Comparison of ENCODE assay signal across 10 mouse cellular contexts in the genomic region with DNA sequence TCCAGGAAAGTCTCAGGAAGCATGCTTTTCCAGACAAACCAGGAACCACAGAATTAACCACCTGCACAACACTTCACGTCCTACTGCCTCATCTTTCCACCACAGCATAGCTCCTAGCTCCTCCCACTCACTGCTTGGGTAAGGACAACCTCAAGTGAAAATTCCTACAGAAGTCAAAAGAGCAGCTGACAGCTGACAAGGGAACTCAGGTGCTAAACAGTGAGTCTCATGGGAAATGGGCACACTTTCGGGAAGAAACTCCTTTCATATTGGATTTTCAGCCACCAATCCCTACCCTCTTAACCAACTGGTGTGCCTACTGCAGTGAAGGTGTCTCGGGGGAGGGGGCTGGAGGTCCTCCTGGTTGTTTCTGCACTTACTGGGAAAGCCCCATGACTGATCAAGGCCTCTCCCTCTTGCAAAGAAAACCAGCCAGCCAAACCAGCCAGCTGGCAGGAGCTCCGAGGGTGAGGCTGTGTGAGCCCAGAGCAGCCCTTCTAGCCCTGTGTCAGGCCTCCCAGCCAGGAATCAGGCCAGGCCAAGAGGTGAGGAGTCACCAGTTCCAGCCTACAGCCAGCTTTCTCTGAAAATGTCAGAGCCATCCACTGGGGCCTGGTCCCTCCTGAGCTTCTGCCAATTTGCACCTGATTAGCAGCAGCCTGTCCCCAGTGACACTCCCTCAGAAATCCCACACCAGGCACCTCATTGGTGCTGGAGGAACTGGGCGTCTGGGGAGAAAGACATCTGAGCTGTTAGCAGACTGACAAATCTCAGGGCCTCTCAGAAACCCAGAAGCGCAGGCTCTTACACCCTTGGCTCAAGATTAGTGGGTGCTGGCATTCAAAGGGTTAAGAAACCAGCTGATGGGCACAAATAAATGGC. TPM values are rescaled to one million over a fixed set of nuclear protein-coding genes. Genes with fewer than 3 reads are reported as not detected.
DNase-seq lines count a peak whose midpoint lies in the region; ATAC-seq lines count a peak whose summit lies in the region.
"Had no signal": no experiment of that assay in that cellular context is flagged by ENCODE, and none has a peak within 500 bp of the region (broad histone marks: within the 10 kb centered on the region; RNA-seq: fewer than 3 reads in every experiment).

No protein-coding gene starts in this region.

- H3K4me2 ChIP-seq in hindbrain, embryonic 16.5 days (ENCODE audit: low read length), result no peak overlapping the region
- H3K4me2 ChIP-seq in hindbrain, embryonic 14.5 days (replicated peaks), result no peak overlapping the region
- no peak overlapping the region for H3K4me2 ChIP-seq in heart, embryonic 15.5 days
- no peak overlapping the region for H3K4me2 ChIP-seq in midbrain, embryonic 15.5 days

- H3K36me3 ChIP-seq in hindbrain, embryonic 16.5 days (ENCODE audit: control insufficient read depth, insufficient read depth, low read length), result no peaks in the 10 kb centered on the region
- H3K36me3 ChIP-seq in hindbrain, embryonic 14.5 days (replicated peaks; ENCODE audit: control insufficient read depth, insufficient read depth), result no peaks in the 10 kb centered on the region
- H3K36me3 ChIP-seq in heart, embryonic 15.5 days, result no peaks in the 10 kb centered on the region
- no peaks in the 10 kb centered on the region for H3K36me3 ChIP-seq in midbrain, embryonic 15.5 days (replicated peaks)

- peak; percentile 80 for ATAC-seq in hindbrain, embryonic 16.5 days
- ATAC-seq in hindbrain, embryonic 14.5 days (ENCODE audit: low FRiP score), result no peak; the same call in 1 of the 2 replicates
- ATAC-seq in heart, embryonic 15.5 days (replicated peaks; ENCODE audit: insufficient number of reproducible peaks, insufficient read depth, low FRiP score, low read depth), result peak; percentile 43; the same call in 1 of the 2 replicates
- no peak for ATAC-seq in midbrain, embryonic 15.5 days (replicated peaks)

- H3K9me3 ChIP-seq in hindbrain, embryonic 16.5 days (ENCODE audit: control insufficient read depth, low read length), result no peaks in the 10 kb centered on the region
- H3K9me3 ChIP-seq in hindbrain, embryonic 14.5 days (ENCODE audit: control insufficient read depth, low read length), result no peaks in the 10 kb centered on the region
- H3K9me3 ChIP-seq in heart, embryonic 15.5 days (replicated peaks), result no peaks in the 10 kb centered on the region
- H3K9me3 ChIP-seq in midbrain, embryonic 15.5 days, result no peaks in the 10 kb centered on the region

- no peak overlapping the region for H3K9ac ChIP-seq in hindbrain, embryonic 16.5 days (ENCODE audit: low read depth, low read length)
- H3K9ac ChIP-seq in hindbrain, embryonic 14.5 days, result no peak overlapping the region
- H3K9ac ChIP-seq in heart, embryonic 15.5 days, result no peak overlapping the region
- H3K9ac ChIP-seq in midbrain, embryonic 15.5 days, result no peak overlapping the region

- no peak for DNase-seq in hindbrain, embryonic 14.5 days (ENCODE audit: low spot score)
- peak; percentile 80 for DNase-seq in NIH3T3 (ENCODE audit: low read depth)
- peak; percentile 62 to 73 for DNase-seq in cerebellum, postnatal 25 days
- no peak for DNase-seq in embryo, embryonic 10 days (ENCODE audit: low spot score)
- DNase-seq in urinary bladder, postnatal 4 days (ENCODE audit: low spot score in 2 of 2), result no peak
- DNase-seq: layer of hippocampus, postnatal 36 days; thymus, postnatal 36 days had no signal

- H3K27ac ChIP-seq in hindbrain, embryonic 16.5 days (ENCODE audit: low read depth, low read length), result no peak overlapping the region
- H3K27ac ChIP-seq in hindbrain, embryonic 14.5 days, result no peak overlapping the region
- peak overlapping the region; percentile 19 for H3K27ac ChIP-seq in heart, embryonic 15.5 days
- no peak overlapping the region for H3K27ac ChIP-seq in midbrain, embryonic 15.5 days

- 56% methylated on average over 6 of the region's 6 CpGs for WGBS in hindbrain, embryonic 16.5 days
- WGBS in hindbrain, embryonic 14.5 days, result 62% methylated on average over 6 of the region's 6 CpGs
- 37% methylated on average over 6 of the region's 6 CpGs for WGBS in heart, embryonic 15.5 days
- 50% methylated on average over 6 of the region's 6 CpGs for WGBS in midbrain, embryonic 15.5 days

- H3K27me3 ChIP-seq in hindbrain, embryonic 16.5 days (replicated peaks; ENCODE audit: control insufficient read depth, insufficient read depth, low read length), result no peaks in the 10 kb centered on the region
- H3K27me3 ChIP-seq in hindbrain, embryonic 14.5 days (ENCODE audit: control insufficient read depth, insufficient read depth, low read length), result no peaks in the 10 kb centered on the region
- no peaks in the 10 kb centered on the region for H3K27me3 ChIP-seq in heart, embryonic 15.5 days
- no peaks in the 10 kb centered on the region for H3K27me3 ChIP-seq in midbrain, embryonic 15.5 days (replicated peaks)

- no peak overlapping the region for H3K4me3 ChIP-seq in hindbrain, embryonic 16.5 days (ENCODE audit: low read length)
- H3K4me3 ChIP-seq in hindbrain, embryonic 14.5 days (replicated peaks; ENCODE audit: low read length), result no peak overlapping the region
- no peak overlapping the region for H3K4me3 ChIP-seq in heart, embryonic 15.5 days
- no peak overlapping the region for H3K4me3 ChIP-seq in midbrain, embryonic 15.5 days

- no peaks in the 10 kb centered on the region for H3K4me1 ChIP-seq in hindbrain, embryonic 16.5 days (ENCODE audit: control insufficient read depth, insufficient read depth, low read depth, low read length)
- H3K4me1 ChIP-seq in hindbrain, embryonic 14.5 days (replicated peaks; ENCODE audit: control insufficient read depth, insufficient read depth, low read length), result 0 out of 2 replicates have a peak, but pooled peaks cover 5% of the 10 kb centered on the region
- H3K4me1 ChIP-seq in heart, embryonic 15.5 days (replicated peaks), result peaks cover 19% of the 10 kb centered on the region
- H3K4me1 ChIP-seq in midbrain, embryonic 15.5 days, result peaks cover 7% of the 10 kb centered on the region; the same call in 1 of the 2 replicates

RNA-seq across cellular contexts. Expression of gene Dgki, which starts 22.9 kb away (rescaled TPM):
- polyA plus RNA-seq in hindbrain, embryonic 16.5 days (2015; fragmentation: Nextera tagmentation; extraction: Ambion mirVana), result 6.0 and 6.7 TPM in 2 replicates
- polyA plus RNA-seq in hindbrain, embryonic 14.5 days (2014; fragmentation: Nextera tagmentation; extraction: Ambion mirVana), result 9.6 and 10.0 TPM in 2 replicates
- polyA plus RNA-seq in heart, embryonic 15.5 days (2015; fragmentation: Nextera tagmentation; extraction: Ambion mirVana), result 0.48 and 0.51 TPM in 2 replicates
- 6.9 and 8.9 TPM in 2 replicates for polyA plus RNA-seq in midbrain, embryonic 15.5 days (2015; fragmentation: Nextera tagmentation; extraction: Ambion mirVana)

Comparison
In these comparisons a context has a peak if more than half of its experiments do, and no peak if none do; other contexts are left out.
1. ATAC-seq: peak in hindbrain, embryonic 16.5 days (single experiment) and heart, embryonic 15.5 days (single experiment); none in hindbrain, embryonic 14.5 days (single experiment) and midbrain, embryonic 15.5 days (single experiment).
2. DNase-seq: peak in NIH3T3 (single experiment) and cerebellum, postnatal 25 days (2 of 2); none in hindbrain, embryonic 14.5 days (single experiment), embryo, embryonic 10 days (single experiment) and urinary bladder, postnatal 4 days (0 of 2).